Mouse (Mus musculus) stomach, embryonic 14.5 days (tissue): ENCODE measurements around the gene Prrc2b. TPM values are rescaled to one million over a fixed set of nuclear protein-coding genes. Genes with fewer than 3 reads are reported as not detected.

Experiments used
- ATAC-seq: fragments of 200-750 bp; cut with Nextera tagmentation; 2 replicates; pipeline ENCODE4 v1.8.0; 2017; ENCODE audit warnings: low read depth, moderate TSS enrichment; ENCODE audit not compliant: insufficient number of reproducible peaks, insufficient read depth, low FRiP score
- H3K27ac ChIP-seq: fragments of 300-500 bp; sonication (generic); 2 replicates; pipeline ENCODE4 v1.5.1; 2014; ENCODE audit warnings: mild to moderate bottlenecking, low read length, moderate library complexity, mixed read lengths
- H3K27me3 ChIP-seq: fragments of 300-500 bp; sonication (generic); 2 replicates; pipeline ENCODE4 v1.6.1; 2014; ENCODE audit warnings: low read length, control low read depth, mixed read lengths; ENCODE audit not compliant: control insufficient read depth, insufficient read depth
- H3K36me3 ChIP-seq: fragments of 300-500 bp; sonication (generic); 2 replicates; pipeline ENCODE4 v1.6.1; 2014; ENCODE audit warnings: mild to moderate bottlenecking, control low read depth, low read length, moderate library complexity, mixed read lengths; ENCODE audit not compliant: control insufficient read depth, insufficient read depth
- H3K4me1 ChIP-seq: fragments of 300-500 bp; sonication (generic); 2 replicates; pipeline ENCODE4 v1.6.1; 2014; ENCODE audit warnings: low read length, control low read depth, mixed read lengths; ENCODE audit not compliant: control insufficient read depth, insufficient read depth
- H3K4me2 ChIP-seq: fragments of 300-500 bp; sonication (generic); replicated peaks from 2 replicates; pipeline ENCODE4 v1.6.1; 2014; ENCODE audit warnings: low read depth, low read length, control low read depth
- H3K4me3 ChIP-seq: fragments of 300-500 bp; sonication (generic); 2 replicates; pipeline ENCODE4 v1.5.1; 2014; ENCODE audit warnings: low read depth, low read length, control low read depth
- H3K9ac ChIP-seq: fragments of 300-500 bp; sonication (generic); replicated peaks from 2 replicates; pipeline ENCODE4 v1.6.1; 2014; ENCODE audit warnings: low read depth, mild to moderate bottlenecking, control low read depth, low read length, moderate library complexity, mixed read lengths
- H3K9me3 ChIP-seq: fragments of 300-500 bp; sonication (generic); 2 replicates; pipeline ENCODE4 v1.6.1; 2016; ENCODE audit warnings: low read depth, low read length, control low read depth; ENCODE audit not compliant: control insufficient read depth
- WGBS: fragments of 180-500 bp; shearing (Covaris S2); extraction: QIAGEN DNeasy Blood & Tissue Kit; methylation state at CpG from one replicate; pipeline ENCODE4 v1.1.7; 2014; 5-methylcytosine and 5-hydroxymethylcytosine counted together
- polyA plus RNA-seq: library from polyadenylated mRNA; unstranded; fragments of >200 nt; fragmentation: Nextera tagmentation; extraction: Ambion mirVana; gene quantifications from 2 replicates; pipeline ENCODE4 v1.2.1, GENCODE M21; 2014

The Prrc2b gene
- polyA plus RNA-seq, 1 experiment from 2014 or later = 59.8 TPM

DNA sequence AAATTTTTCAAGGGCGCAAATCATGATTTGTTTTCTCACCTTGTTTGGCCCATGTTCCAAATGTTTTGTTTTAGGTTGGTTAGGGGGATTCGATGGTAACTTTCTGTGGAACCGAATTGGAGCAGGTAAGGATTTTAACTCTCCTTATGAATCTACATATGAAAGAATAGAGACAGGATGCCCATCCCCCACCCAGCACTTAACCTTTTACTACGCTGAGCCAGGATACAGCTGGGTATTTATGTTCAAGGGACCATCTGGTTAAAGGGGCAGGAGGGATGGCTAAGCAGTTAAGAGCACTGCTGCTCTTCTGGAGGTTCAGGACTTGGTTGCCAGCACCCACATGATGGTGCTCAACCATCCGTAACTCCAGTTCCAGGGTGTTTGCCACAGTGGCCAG is 89.7 kb downstream of the Prrc2b start:
- Histone ChIP-seq H3K9me3 (no peaks in the 10 kb centered on the region), H3K9ac (no peak overlapping the region), H3K36me3 (peaks cover 18% of the 10 kb centered on the region), H3K4me2 (no peak overlapping the region), H3K4me1 (no peaks in the 10 kb centered on the region; the same call in 1 of the 2 replicates), H3K4me3 (no peak overlapping the region), H3K27ac (no peak overlapping the region), H3K27me3 (no peaks in the 10 kb centered on the region)
- ATAC-seq = no peak
- 79% methylated on average over 5 of the region's 5 CpGs for WGBS

DNA sequence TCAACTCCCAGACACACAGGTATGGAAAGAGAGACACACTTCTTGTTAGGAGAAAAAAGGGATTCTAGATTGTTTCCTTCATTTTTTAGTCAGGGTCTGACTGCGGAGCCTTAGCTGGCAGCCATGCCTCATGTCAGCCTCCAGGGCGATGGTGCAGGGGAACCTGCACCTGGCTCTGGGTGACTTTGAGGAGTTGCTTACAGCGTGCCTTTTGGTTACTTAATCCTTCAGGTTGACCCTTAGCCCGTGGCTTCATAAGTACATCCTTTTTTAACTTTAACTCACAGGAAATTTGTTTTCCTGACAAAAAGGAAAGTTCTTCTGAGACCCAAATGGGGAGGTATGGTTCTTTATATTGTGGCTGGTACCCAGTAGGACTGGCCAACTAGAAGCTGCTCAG is 92.1 kb downstream of the Prrc2b start:
- peaks cover 33% of the 10 kb centered on the region for H3K36me3 ChIP-seq

DNA sequence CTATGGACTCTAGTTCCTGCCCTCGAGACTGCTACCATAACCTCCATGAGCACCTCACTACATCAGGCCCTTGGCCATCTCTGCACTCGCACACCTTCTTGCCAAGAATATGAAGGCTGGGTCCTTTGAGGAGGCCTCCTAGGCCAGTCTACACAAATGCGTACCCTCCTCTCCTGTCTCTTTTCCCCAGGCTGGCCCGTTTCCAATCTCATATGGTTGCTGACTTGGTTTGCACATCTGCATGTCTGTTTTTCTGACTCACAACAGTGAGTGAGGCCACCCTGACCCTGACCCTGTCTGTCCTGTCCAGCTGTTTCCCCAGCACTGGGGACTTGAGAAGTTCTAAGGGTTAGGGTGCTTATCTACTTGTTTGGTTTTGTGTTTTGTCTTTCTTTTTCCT is 95.9 kb downstream of the Prrc2b start:
- Histone ChIP-seq H3K4me1 (0 out of 2 replicates have a peak, but pooled peaks cover 3% of the 10 kb centered on the region), H3K36me3 (peaks cover 51% of the 10 kb centered on the region), H3K9me3 (no peaks in the 10 kb centered on the region), H3K27ac (no peak overlapping the region), H3K4me3 (no peak overlapping the region), H3K9ac (no peak overlapping the region), H3K4me2 (no peak overlapping the region), H3K27me3 (no peaks in the 10 kb centered on the region)
- 83% methylated on average over 4 of the region's 4 CpGs for WGBS
- no peak for ATAC-seq

More for the DNA sequence above, 92.1 kb downstream of the Prrc2b start:
- no peak overlapping the region for H3K27ac ChIP-seq
- no peak overlapping the region for H3K4me2 ChIP-seq
- H3K4me1 ChIP-seq = no peaks in the 10 kb centered on the region
- no peak for ATAC-seq
- no peaks in the 10 kb centered on the region for H3K27me3 ChIP-seq
- 78% methylated on average over 4 of the region's 4 CpGs for WGBS
- H3K4me3 ChIP-seq = no peak overlapping the region
- H3K9me3 ChIP-seq = no peaks in the 10 kb centered on the region
- H3K9ac ChIP-seq = no peak overlapping the region

DNA sequence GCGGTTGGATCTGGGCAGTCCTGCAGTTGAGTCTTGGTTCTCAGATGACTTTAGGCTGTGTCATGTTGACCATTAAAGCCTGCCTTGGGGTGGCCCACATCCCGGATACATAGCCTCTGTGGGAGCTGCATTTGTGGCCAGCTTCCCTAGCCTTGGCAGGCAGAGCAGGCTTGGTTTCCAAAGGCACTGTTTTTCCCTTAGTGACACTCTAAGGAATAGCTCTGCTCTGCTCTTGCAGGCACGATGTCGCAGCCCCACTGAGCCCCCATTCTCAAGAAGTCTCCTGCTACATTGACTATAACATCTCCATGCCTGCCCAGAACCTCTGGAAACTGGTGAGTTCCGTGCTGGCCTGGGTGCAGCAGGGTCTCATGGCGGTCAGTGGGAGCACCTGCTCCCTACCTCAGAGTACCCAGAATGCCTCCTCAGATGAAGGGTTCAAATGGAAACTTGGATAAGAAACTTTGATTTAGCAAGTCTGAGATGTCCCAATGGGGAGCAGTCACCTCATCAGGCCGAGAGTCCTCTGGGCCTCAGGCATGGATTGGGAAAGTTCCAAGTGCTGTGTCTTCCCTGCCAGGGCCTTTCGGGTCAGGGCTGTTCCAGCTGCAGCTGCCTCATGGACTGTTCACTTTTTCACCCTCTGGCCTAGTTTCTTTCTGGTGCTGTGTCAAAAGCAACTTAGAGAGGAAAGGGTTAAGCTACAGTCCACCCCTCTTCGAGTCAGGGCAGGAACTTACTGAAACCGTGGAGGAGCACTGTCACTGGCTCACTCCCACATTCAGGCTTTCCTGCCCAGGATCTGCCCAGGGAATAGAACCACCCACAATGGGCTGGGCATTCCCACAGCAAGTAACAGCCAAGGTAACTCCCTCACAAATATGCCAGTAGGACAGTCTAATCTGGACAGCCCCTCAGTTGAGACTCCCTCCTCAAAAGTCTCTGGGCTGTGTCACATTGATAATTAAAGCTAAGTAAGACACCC is 97.8 kb downstream of the Prrc2b start:
- 74% methylated on average over 10 of the region's 10 CpGs for WGBS

DNA sequence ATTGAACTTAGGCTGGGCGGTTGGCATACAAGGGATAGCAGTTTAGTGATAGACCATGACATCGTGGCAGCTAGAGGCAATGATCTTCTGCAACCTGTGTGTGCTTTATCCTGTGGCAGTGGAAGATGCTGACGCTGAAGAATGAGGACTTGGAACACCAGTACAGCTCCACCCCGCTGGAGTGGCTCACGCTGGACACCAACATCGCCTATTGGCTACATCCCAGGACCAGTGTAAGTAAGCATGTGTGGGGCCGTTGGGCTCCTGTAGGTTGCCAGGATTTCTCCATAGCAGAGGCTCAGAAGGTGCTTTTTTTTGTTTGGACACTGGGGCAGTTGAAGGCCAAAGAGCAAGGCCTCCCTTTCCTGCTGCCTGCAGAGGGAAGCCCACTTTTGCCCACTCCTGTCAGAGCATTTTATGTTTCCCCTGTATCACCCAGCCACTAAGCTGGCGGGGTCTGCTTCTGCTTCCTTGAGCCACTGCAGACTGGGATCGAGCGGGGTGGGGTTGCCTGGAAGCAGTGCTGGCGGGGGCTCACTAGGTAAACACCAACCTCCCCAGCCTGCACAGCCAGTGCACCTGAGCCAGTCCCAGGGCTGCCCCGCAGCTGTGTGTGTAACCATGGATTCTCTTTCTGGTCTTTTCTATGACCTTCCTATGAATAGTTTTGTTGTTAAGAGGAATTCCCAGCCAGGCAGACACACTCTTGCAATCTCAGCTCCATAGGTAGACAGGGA is 101.1 kb downstream of the Prrc2b start:
- Histone ChIP-seq H3K4me3 (no peak overlapping the region), H3K4me1 (peaks cover 6% of the 10 kb centered on the region; the same call in 1 of the 2 replicates), H3K9ac (no peak overlapping the region), H3K9me3 (no peaks in the 10 kb centered on the region), H3K27ac (peak overlapping the region; percentile 55; the same call in 1 of the 2 replicates), H3K27me3 (no peaks in the 10 kb centered on the region), H3K36me3 (peaks cover 50% of the 10 kb centered on the region), H3K4me2 (no peak overlapping the region)
- WGBS = 77% methylated on average over 12 of the region's 12 CpGs
- peak; percentile 64 for ATAC-seq

More for the DNA sequence above, 97.8 kb downstream of the Prrc2b start:
- peaks cover 6% of the 10 kb centered on the region; the same call in 1 of the 2 replicates for H3K4me1 ChIP-seq
- no peaks in the 10 kb centered on the region for H3K9me3 ChIP-seq
- H3K27ac ChIP-seq = no peak overlapping the region
- no peak overlapping the region for H3K4me2 ChIP-seq
- H3K4me3 ChIP-seq = no peak overlapping the region
- no peak overlapping the region for H3K9ac ChIP-seq
- no peak for ATAC-seq
- H3K36me3 ChIP-seq = peaks cover 55% of the 10 kb centered on the region
- no peaks in the 10 kb centered on the region for H3K27me3 ChIP-seq

DNA sequence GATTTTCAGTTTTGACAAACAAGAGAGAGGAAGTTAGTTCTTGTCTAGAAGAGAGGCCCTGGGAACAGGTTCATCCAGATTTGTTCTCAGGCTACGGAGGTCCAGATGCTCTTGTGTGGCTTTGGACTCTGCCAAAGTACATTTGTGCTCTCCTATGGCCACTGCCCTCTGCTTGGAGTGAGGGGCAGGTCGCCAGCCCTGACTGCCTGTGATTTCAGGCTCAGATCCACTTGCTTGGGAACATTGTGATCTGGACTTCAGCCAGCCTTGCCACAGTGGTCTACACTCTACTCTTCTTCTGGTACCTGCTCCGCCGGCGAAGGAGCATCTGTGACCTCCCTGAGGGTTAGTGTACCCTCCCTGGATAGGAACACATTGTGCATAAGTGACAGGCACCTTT is 101.8 kb downstream of the Prrc2b start:
- no peaks in the 10 kb centered on the region for H3K27me3 ChIP-seq
- H3K4me1 ChIP-seq = peaks cover 6% of the 10 kb centered on the region; the same call in 1 of the 2 replicates
- no peak overlapping the region for H3K4me2 ChIP-seq
- no peak overlapping the region for H3K9ac ChIP-seq
- no peaks in the 10 kb centered on the region for H3K9me3 ChIP-seq
- no peak for ATAC-seq
- H3K27ac ChIP-seq = peak overlapping the region; percentile 55; the same call in 1 of the 2 replicates
- H3K4me3 ChIP-seq = no peak overlapping the region
- H3K36me3 ChIP-seq = peaks cover 50% of the 10 kb centered on the region; the same call in 1 of the 2 replicates
- WGBS = 85% methylated on average over 5 of the region's 5 CpGs

DNA sequence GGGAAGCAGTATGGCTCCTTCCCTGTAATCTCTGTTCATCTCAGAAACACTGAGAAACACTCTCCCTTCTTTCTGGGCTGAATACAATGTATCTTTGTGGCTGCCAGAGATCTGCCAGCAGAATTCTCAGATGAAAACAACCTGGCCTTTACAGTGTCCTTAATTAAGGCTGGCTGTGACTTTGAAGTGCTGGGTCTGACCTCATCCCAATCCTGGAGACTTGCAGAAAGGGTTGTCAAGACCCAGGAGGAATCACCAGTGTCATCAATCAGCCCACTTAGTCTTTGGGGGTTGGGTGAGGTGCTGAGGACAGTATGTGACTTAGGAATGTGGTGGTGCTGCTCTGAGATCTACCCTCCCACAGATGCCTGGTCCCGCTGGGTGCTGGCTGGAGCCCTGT is 102.5 kb downstream of the Prrc2b start:
- no peak overlapping the region for H3K4me3 ChIP-seq
- H3K9ac ChIP-seq = no peak overlapping the region
- H3K4me2 ChIP-seq = no peak overlapping the region
- H3K27ac ChIP-seq = no peak overlapping the region
- no peaks in the 10 kb centered on the region for H3K27me3 ChIP-seq
- H3K36me3 ChIP-seq = peaks cover 48% of the 10 kb centered on the region
- H3K4me1 ChIP-seq = peaks cover 6% of the 10 kb centered on the region; the same call in 1 of the 2 replicates
- no peaks in the 10 kb centered on the region for H3K9me3 ChIP-seq
- ATAC-seq = no peak
- 74% methylated on average over 1 of the region's 1 CpGs for WGBS

DNA sequence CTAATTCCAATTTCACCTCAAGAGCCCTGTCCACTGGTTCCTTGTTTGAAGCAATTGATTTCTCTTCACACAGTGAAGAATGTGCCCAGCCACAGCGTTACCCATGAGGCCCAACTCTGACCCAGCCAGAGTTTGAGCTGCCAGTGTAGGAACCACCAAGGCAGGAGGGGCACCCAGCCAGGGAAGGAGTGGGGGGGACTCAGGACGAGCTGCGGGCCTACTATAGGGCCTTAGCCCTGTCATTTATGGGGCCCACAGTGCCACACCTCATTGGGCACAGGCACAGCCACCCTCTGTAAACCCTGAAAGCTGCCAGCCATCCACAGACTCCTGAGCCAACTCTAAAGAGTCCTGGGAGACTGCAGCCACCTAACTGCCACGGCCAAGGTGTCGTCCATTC is 103.7 kb downstream of the Prrc2b start:
- H3K9ac ChIP-seq = no peak overlapping the region
- peaks cover 14% of the 10 kb centered on the region for H3K4me1 ChIP-seq
- H3K4me2 ChIP-seq = no peak overlapping the region
- peaks cover 42% of the 10 kb centered on the region for H3K36me3 ChIP-seq
- H3K27me3 ChIP-seq = no peaks in the 10 kb centered on the region
- ATAC-seq = no peak
- no peaks in the 10 kb centered on the region for H3K9me3 ChIP-seq
- WGBS = 75% methylated on average over 5 of the region's 5 CpGs
- H3K27ac ChIP-seq = no peak overlapping the region
- H3K4me3 ChIP-seq = no peak overlapping the region
